Mouse (Mus musculus) lung, postnatal 0 days (tissue): Measurements from ENCODE around the gene Notum.

Source experiments
- CTCF ChIP-seq: IDR thresholded peaks from 2 replicates; pipeline ENCODE4 v1.5.1; 2016; ENCODE audit warnings: antibody characterized with exemption, mild to moderate bottlenecking
- EP300 ChIP-seq: IDR thresholded peaks from 2 replicates; pipeline ENCODE4 v1.6.1; 2016; ENCODE audit warnings: antibody characterized with exemption, mild to moderate bottlenecking, control low read depth

GRCm38 (mm10) chr11:120648001-120648476, 12.9 kb downstream of the Notum start, which contains the start of gene Myadml2:
- TF ChIP-seq CTCF (no peak), EP300 (no peak)
